Mouse (Mus musculus): ENCODE data around the gene Kpnb1.
"Not testable (repeated sequence)": the region's sequence is repeated elsewhere in the genome, so short reads cannot be mapped to it uniquely, and the experiment has no call there.

Gene Kpnb1

GRCm38 (mm10) chr11:97187764-97188642, at the start of gene Kpnb1:
TSS of gene Kpnb1 (minus strand) at chr11:97187881.
- peak; percentile 98 for DNase-seq (ENCODE audit: low spot score)

DNA sequence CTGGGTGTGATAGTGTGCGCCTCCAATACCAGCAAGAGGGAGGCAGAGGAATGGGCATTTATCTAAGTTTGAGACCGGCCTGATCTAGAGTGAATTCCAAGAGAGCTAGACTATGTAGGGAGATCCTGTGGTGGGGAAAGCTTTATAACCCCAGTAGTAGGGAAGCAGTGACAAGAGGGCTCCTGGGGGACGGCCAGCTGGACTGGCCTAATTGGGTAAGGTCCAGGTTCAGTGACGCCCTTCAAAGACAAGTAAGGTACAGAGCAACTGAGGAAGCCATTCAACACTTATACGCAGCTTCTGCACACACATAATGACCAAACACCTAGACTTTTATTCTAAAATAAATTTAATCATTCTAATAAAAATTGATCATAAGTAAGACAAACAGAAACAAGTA, 44.8 kb upstream of the Kpnb1 start:
- no peak for DNase-seq (ENCODE audit: low spot score)

DNA sequence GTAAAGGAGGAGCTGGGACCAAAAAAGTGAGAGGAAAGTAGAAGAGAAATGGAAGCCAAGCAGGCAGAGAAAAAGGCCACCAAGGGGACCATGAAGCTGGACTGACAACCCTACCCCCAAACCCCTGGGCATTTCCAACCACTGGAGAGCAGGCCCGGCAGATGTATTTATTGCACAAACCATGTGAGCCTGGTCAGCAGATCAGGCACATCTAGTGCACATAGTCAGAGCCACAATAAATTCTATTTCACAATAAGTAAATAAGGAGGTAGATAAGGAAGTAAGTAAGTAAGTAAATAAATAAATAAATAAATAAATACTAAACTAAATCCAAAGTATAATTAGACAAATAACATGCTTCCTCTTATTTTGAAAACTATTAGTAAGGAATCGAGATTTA, 41.7 kb upstream of the Kpnb1 start:
- DNase-seq (ENCODE audit: low spot score) = no peak

GRCm38 (mm10) chr11:97228985-97229384, 41.3 kb upstream of the Kpnb1 start:
- no peak for DNase-seq (ENCODE audit: low spot score)

GRCm38 (mm10) chr11:97226131-97226530, 38.5 kb upstream of the Kpnb1 start:
- DNase-seq (ENCODE audit: low spot score) = no peak

DNA sequence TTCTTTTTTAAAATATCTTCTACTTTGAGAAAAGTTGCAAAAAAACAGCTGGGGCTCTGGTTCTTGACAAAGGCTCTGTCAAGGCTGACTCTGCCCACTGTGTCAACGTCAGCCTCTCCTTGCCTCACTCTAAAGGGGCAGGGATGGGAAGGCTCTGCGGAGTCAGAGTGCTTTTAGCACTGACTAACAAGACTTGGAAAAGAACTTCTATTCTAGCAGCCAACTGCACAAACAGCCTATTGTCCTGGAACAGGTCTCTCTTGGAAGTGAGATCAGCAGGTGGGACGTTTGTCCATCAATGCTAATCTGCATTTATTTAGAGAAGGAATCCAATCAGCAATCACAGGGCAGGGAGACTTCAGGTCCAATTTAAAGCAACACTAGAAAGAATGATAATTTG, 35.8 kb upstream of the Kpnb1 start:
- no peak for DNase-seq (ENCODE audit: low spot score)

DNA sequence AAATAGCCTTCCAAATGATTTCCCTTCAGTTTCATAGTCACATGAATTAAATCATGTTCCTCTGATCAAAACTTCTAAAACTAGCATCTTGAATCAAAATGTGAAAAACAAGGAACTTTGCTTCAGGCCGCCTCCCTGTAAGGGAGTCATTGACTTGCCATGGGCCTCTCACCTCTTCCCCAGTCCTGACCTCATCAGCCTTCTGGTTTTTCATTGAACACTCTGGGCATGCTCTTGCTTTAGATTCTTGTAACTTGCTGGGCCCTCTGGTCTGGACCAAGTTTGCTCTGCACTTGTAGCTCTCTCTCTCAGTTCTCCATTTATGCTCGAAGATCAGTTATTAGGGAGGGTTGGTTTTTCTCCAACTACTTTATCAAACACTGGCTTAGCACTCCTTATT, 33.9 kb upstream of the Kpnb1 start:
- no peak for DNase-seq (ENCODE audit: low spot score)

DNA sequence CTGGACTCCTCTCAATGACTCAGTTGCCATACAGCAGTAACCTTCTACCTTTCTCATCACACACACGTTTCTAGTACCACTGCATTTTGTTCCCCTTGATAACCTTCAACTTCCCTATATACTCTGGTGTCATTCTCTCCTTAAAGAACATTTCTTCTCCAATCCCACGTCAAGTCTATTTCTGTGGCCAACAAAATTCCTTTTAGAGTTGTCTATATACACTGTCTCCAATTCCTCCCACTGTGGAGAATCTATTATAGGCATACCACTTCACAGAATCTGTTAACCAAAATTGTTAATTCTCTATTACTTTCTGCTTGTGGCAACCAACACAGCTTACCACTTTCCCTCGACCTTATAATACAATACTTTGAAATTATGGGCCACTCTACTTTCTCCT, 32.5 kb upstream of the Kpnb1 start:
- peak; percentile 21 for DNase-seq (ENCODE audit: low spot score)

- DNase-seq (ENCODE audit: low spot score) = no peak
These were observed 26.7 kb upstream of the Kpnb1 start for GRCm38 (mm10) chr11:97214411-97214810.

GRCm38 (mm10) chr11:97210728-97211400, 23.2 kb upstream of the Kpnb1 start:
- no peak for DNase-seq (ENCODE audit: low spot score)

GRCm38 (mm10) chr11:97207011-97207422, 19.3 kb upstream of the Kpnb1 start:
- DNase-seq (ENCODE audit: low spot score) = peak; percentile 40

DNA sequence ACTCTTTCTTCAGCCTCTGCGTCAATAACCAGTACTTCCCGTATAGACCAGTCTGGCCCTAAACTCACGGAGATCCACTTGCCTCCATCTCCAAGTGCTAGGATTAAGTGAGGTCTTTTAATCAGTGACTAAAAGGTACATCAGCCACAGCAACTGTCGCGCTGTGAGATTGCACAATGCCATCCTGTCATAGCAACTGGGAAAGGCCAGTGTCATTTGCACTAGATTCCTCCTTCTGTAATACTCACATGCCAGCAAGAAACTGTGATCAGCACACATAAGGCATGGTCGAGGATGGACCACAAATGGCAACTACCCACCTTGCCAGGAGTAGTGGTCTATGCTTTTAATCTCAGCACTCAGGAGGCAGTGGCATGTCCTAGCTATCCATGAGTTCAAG, 11.8 kb upstream of the Kpnb1 start:
- DNase-seq (ENCODE audit: low spot score) = no peak

DNA sequence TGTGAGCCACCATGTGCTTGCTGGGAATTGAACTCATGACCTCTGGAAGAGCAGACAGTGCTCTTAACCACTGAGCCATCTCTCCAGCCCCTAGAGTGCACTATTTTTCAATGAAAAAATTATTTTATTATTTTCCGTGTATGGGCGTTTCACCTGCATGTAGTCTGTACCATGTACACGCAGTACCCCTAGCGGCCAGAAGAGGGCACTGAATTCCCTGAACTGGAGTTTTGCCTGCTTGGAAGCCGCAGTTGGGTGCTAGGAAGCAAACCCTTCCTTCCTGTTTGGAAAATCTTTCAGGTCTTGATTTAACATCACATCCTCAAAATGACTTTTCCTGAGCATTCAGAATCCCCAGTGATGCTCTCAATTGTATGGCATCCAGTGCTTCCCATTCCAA, 10.9 kb upstream of the Kpnb1 start:
- no peak for DNase-seq (ENCODE audit: low spot score)

DNA sequence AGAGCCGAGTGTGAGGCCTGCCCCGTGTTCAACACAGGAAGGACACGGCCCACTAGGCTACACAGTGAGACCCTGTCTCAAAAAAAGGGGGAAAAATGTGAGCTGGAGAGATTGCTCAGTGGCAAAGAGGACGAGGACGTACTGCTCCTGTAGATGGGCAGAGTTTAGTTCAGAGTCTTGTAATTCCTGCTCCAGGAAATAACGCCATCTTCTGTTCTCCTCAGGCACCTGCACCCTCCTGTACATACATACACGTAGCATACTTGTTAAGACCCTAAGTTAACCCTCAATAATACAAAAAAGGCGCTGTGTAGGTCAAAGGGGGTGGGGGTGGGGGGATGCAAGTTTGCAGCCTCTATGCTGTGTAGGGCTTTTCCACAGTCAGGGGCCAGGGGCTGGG, 9.3 kb upstream of the Kpnb1 start:
- no peak for DNase-seq (ENCODE audit: low spot score)

DNA sequence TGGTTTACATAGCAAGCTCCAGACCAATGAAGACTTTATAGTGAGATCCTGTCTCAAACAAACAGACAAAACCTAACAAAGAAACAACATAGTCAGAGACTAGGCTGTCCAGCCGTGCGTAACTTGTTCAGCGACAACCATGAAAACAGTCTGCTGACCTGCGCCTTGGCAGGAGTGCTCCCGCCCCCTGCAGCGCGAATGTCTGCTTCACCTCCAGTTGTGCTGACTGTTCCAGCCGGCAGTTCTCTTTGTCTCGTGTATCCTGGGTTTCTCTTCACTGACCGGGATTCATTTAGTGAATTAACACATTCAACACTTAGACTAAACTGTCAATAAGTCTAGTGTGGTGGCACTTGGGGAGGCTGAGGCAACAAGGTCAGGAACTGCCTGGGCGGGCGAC, 8.9 kb upstream of the Kpnb1 start:
- DNase-seq (ENCODE audit: low spot score) = no peak

DNA sequence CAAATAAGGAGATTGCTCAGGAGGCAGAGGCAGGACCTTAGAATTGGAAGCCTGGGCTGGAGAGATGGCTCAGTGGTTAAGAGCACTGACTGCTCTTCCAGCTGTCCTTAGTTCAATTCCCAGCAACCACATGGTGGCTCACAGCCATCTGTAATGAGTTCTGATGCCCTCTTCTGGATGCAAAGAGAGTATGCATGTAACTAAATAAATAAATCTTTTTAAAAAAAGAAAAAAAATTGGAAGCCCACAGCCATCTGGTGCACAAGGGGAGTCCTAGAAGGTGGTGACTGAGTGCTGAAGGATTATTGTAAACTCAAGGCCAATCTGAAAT, 4.9 kb upstream of the Kpnb1 start:
- DNase-seq (ENCODE audit: low spot score) = no peak

DNA sequence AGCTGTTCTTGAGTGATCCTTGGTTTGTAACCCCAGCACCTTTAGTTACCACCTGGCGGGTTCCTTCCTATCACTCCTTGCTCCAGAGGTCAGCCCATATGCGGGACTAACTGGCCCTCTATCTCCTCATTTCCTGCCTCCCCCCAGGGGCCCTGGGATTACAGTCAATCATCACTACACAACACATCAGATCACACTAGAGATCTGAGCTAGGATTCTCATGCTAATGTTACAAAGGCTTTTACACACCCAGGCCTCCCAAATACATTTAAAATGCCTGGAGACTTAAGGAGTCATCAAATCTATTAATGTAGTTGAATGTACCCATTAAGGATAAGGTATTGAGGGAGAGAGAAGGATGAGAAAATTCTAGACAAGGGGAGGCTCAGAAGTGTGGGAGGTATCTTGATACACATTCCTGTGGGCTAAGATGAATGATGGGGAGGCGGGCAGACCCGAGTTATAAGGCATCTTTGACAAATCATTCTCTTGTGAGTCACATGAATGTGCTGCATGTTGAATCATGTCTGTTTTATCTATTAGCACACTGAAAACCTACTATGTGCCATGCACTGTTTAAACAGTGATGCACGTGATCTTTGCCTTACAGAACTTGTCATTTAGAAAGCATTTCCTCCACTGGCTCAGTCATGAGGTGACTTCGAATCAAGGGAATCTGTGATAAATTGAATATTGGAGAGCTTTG, 4.4 kb upstream of the Kpnb1 start:
- no peak for DNase-seq (ENCODE audit: low spot score)

DNA sequence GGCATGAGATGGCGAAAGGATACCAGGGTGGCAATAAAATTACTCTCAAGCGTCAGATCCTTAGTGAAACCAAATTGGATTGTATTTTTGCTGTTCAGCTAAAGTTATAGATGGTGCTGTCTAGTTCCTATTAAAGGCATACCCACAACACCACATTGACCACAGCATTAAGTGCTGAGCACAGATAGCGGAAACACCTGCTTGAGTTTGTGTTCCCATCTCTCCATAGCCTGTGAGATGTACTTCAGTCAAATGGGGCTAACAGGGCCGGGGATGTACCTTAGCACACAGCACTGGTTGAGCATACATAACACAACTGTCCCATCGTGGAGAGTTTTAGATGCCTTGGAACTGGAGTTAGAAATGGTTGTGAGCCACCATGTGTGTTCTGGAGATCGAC, 3.3 kb upstream of the Kpnb1 start:
- DNase-seq (ENCODE audit: low spot score) = no peak

- DNase-seq (ENCODE audit: low spot score) = not testable (repeated sequence)
These were observed 2.0 kb upstream of the Kpnb1 start for GRCm38 (mm10) chr11:97189645-97190044.

- no peak for DNase-seq (ENCODE audit: low spot score)
These were observed 1.6 kb upstream of the Kpnb1 start for GRCm38 (mm10) chr11:97189231-97189630.

DNA sequence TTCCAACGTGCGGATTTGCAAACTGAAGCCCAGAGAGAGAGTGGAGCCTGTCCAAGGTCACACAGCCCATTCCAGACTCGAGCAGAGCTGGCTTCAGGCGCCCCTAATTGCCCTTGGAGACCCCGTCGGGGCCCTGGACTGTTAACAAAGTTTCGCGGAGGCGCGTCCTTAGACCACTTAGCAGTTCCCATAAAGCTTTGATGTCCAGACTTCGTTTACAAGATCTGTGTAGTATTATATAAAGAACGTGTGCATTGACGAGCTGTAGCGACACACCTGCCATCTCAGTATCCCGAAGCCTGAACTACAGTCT, 918 bp upstream of the Kpnb1 start:
- no peak for DNase-seq (ENCODE audit: low spot score)

- DNase-seq (ENCODE audit: low spot score) = peak; percentile 89
These were observed 526 bp downstream of the Kpnb1 start for GRCm38 (mm10) chr11:97186947-97187763.

Data from left cerebral cortex, adult 11 months (tissue).